Mouse (Mus musculus) liver, embryonic 14.5 days (tissue): ENCODE results near the gene Slc12a9.

Experiments
- CTCF ChIP-seq: IDR thresholded peaks from 2 replicates; pipeline ENCODE4 v1.5.1; 2016; ENCODE audit warnings: antibody characterized with exemption, low read depth, control low read depth
- EP300 ChIP-seq: IDR thresholded peaks from 2 replicates; pipeline ENCODE4 v1.6.1; 2016; ENCODE audit warnings: antibody characterized with exemption, low read depth

DNA sequence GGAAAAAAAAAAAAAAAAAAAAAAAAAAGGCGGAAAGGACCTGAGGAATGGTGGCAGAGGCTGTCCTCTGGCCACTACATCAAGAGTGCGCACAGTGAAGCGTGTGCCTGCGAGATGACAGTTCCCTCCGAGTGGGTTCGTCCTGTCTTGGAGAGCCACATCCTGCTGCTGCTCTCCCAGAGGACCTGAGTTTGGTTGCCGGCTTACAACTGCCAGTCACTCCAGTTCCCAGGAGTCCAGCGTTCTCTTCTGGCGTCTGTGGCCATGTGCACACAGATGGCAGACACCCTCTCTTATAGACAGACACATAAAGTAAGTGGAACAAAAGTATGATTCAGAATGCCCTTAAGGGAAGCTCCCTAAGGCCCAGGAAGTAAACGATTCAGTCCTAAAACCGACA lies 43.8 kb upstream of the Slc12a9 start:
- TF ChIP-seq CTCF (no peak), EP300 (no peak)
